ENCODE assay signal across 33 mouse cellular contexts in genomic region chr16:44748007-44748406, GRCm38 (mm10).
"Had no signal": no experiment of that assay in that cellular context is flagged by ENCODE, and none has a peak within 500 bp of the region (broad histone marks: within the 10 kb centered on the region; RNA-seq: fewer than 3 reads in every experiment).

No protein-coding gene starts in this region.

- H3K4me3 ChIP-seq: heart, embryonic 12.5 days; heart, embryonic 13.5 days; heart, embryonic 15.5 days; hindbrain, embryonic 10.5 days; hindbrain, embryonic 12.5 days; hindbrain, embryonic 13.5 days; hindbrain, embryonic 15.5 days; intestine, embryonic 15.5 days; kidney, embryonic 15.5 days; layer of hippocampus, adult 2 months; left cerebral cortex, adult 2 months had no signal

- H3K27me3 ChIP-seq: heart, embryonic 12.5 days; heart, embryonic 13.5 days; heart, embryonic 15.5 days; hindbrain, embryonic 12.5 days; hindbrain, embryonic 13.5 days; hindbrain, embryonic 15.5 days; intestine, embryonic 15.5 days; kidney, embryonic 15.5 days had no signal

- H3K9me3 ChIP-seq: heart, embryonic 12.5 days; heart, embryonic 13.5 days; heart, embryonic 15.5 days; hindbrain, embryonic 10.5 days; hindbrain, embryonic 12.5 days; hindbrain, embryonic 13.5 days; hindbrain, embryonic 15.5 days; intestine, embryonic 15.5 days; kidney, embryonic 15.5 days had no signal

- ATAC-seq: hindbrain, embryonic 16.5 days; hindbrain, postnatal 0 days; inflammation-experienced regulatory T-cells, adult 6 months; intestine, embryonic 15.5 days; intestine, embryonic 16.5 days; intestine, postnatal 0 days had no signal

- DNase-seq: heart, postnatal 10 days; heart, postnatal 14 days; heart, postnatal 36 days; heart, postnatal 4 days; kidney, adult 18-20 months; kidney, adult 2 months; kidney, adult 8-10 months; kidney, adult 9 months; kidney, postnatal 10 days; kidney, postnatal 14 days; kidney, postnatal 25 days; kidney, postnatal 36 days; kidney, postnatal 4 days; layer of hippocampus, adult 9-11 months; layer of hippocampus, postnatal 36 days had no signal

- H3K27ac ChIP-seq: heart, embryonic 13.5 days; heart, embryonic 15.5 days; hindbrain, embryonic 10.5 days; hindbrain, embryonic 12.5 days; hindbrain, embryonic 13.5 days; hindbrain, embryonic 14.5 days; hindbrain, embryonic 15.5 days; hindbrain, postnatal 0 days; intestine, embryonic 15.5 days; kidney, embryonic 15.5 days; kidney, postnatal 0 days; layer of hippocampus, adult 2 months; left cerebral cortex, adult 2 months had no signal

- H3K9ac ChIP-seq: heart, embryonic 12.5 days; heart, embryonic 13.5 days; heart, embryonic 15.5 days; hindbrain, embryonic 12.5 days; hindbrain, embryonic 13.5 days; hindbrain, embryonic 14.5 days; hindbrain, embryonic 15.5 days; intestine, embryonic 15.5 days; kidney, embryonic 15.5 days had no signal

- H3K36me3 ChIP-seq: heart, embryonic 12.5 days; heart, embryonic 13.5 days; heart, embryonic 15.5 days; hindbrain, embryonic 10.5 days; hindbrain, embryonic 12.5 days; hindbrain, embryonic 13.5 days; intestine, embryonic 15.5 days; kidney, embryonic 15.5 days had no signal
